Mouse (Mus musculus): ENCODE measurements around the gene Pgrmc2. TPM values are rescaled to one million over a fixed set of nuclear protein-coding genes. Genes with fewer than 3 reads are reported as not detected.

Gene Pgrmc2
- 12.7 and 13.0 TPM in 2 replicates for polyA plus RNA-seq (2012; rRNA removed)

GRCm38 (mm10) chr3:41082885-41083789 is at the start of gene Pgrmc2:
Pgrmc2 (minus strand) TSS chr3:41083046.

Other genes with a start within 250 kb of the Pgrmc2 start
- 2.3 and 2.7 TPM in 2 replicates for gene Mfsd8, start 236.2 kb downstream of the Pgrmc2 start, polyA plus RNA-seq (2012; rRNA removed)
- 1.9 and 2.1 TPM in 2 replicates for gene Abhd18, start 236.1 kb downstream of the Pgrmc2 start, polyA plus RNA-seq (2012; rRNA removed)
- not detected in 2 replicates for gene 1700034I23Rik, start 180.5 kb downstream of the Pgrmc2 start, polyA plus RNA-seq (2012; rRNA removed)
- 9.8 and 10.7 TPM in 2 replicates for gene Larp1b, start 133.2 kb downstream of the Pgrmc2 start, polyA plus RNA-seq (2012; rRNA removed)

Measured in liver, embryonic 14 days (tissue).